Mouse (Mus musculus): ENCODE measurements around the gene Cd2.

The Cd2 gene

DNA sequence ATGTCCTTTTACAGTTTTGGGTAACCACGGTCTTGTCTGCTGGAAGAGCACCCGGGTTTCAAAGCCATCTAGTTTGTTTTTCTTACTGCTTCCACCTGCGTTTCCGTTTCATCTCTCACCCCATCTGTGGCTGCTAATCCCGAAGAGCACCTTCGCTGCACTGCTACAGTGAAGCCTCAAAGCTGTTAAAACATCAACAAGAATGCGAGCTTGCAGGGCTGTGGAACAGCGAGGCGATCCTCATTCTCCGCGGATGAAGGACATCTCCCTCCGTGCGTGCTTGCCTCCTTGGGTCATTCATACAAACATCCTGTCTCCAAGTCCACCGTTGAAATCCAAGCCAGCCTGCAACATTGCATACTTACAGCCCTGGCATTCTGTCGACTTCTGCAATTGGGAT, 51.5 kb downstream of the Cd2 start:
- no peak for DNase-seq (ENCODE audit: low read depth, low spot score)
- Histone ChIP-seq H3K36me3 (ENCODE audit: control insufficient read depth, insufficient read depth, low read length, poor library complexity, severe bottlenecking) (no peaks in the 10 kb centered on the region), H3K27me3 (ENCODE audit: control insufficient read depth, insufficient read depth, low read length, poor library complexity, severe bottlenecking) (no peaks in the 10 kb centered on the region)

DNA sequence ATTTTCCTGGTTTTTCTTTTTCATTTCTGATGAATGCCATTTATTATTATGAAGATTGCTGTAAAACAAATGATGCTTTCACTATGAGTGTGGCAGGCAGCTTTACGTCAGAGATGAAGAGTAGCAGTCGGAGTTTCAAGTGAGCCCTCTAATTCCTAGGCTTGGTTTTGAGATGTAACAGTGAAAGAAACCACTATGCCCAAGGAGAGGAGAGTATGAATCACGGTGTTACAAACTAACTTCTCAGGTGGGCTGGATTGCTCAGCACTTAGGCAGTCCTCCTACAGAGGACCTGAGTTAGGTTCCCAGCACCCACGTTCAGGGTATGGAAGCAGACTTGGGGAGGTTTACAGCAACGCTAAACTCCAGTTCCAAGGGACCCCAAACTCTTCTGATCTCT, 52.4 kb downstream of the Cd2 start:
- no peak for DNase-seq (ENCODE audit: low read depth, low spot score)
- H3K36me3 ChIP-seq (ENCODE audit: control insufficient read depth, insufficient read depth, low read length, poor library complexity, severe bottlenecking) = no peaks in the 10 kb centered on the region
- no peaks in the 10 kb centered on the region for H3K27me3 ChIP-seq (ENCODE audit: control insufficient read depth, insufficient read depth, low read length, poor library complexity, severe bottlenecking)

DNA sequence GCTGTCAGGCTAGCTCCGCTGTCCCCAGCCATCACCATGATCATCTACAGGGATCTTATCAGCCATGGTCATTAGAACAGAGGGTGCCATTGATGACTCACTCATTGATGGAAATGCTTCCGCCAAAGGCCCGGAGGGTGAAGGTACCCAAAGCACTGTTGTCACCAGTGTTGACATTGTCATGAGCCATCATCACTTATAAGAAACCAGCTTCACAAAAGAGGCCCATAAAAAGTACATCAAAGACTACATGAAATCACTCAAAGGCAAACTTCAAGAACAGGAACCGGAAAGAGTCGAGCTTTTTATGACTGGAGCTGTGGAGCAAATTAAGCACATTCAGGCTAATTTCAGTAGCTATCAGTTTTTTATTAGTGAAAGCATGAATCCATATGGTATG, 54.3 kb downstream of the Cd2 start:
- no peak for DNase-seq (ENCODE audit: low read depth, low spot score)
- Histone ChIP-seq H3K36me3 (ENCODE audit: control insufficient read depth, insufficient read depth, low read length, poor library complexity, severe bottlenecking) (no peaks in the 10 kb centered on the region), H3K27me3 (ENCODE audit: control insufficient read depth, insufficient read depth, low read length, poor library complexity, severe bottlenecking) (no peaks in the 10 kb centered on the region)

DNA sequence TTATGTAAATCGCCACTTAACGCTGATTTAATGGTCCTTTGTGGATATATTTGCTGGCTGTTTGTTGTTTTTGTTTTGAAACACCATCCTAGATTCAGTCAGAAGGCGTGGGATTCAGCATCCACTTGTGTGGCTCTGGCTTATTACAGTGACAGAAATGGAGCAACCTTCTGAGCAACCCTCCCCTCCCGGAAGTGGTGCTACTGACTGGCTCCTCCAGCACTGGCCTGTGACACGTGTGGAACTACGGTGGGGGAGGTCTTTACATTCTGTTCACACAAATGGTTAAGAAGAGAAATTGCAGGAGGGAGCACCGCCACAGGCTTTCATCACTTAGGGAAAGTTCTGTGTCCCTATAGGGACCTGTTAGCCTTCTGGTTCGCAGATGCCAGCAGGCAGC, 55.2 kb downstream of the Cd2 start:
- H3K27me3 ChIP-seq (ENCODE audit: control insufficient read depth, insufficient read depth, low read length, poor library complexity, severe bottlenecking) = no peaks in the 10 kb centered on the region

DNA sequence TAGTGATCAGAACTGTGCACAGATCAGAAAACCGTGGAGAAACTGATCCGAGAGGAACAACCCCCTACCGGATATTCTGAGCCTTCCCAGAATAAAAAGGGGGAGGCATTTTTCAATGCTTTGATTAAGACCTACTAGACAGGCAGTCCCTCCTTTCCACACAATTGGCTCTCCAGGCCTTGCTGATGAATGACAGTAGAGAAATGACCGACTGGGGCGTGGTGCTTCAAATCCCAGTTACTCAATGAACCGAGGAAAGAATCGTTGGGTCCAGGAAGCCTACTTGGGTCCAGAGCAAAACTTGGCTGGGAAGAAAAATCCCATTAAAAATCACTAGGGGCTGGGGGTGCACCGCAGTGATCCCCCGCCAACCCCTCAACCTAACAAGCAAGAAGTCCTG, 57.5 kb downstream of the Cd2 start:
- H3K27me3 ChIP-seq (ENCODE audit: control insufficient read depth, insufficient read depth, low read length, poor library complexity, severe bottlenecking) = no peaks in the 10 kb centered on the region
- H3K36me3 ChIP-seq (ENCODE audit: control insufficient read depth, insufficient read depth, low read length, poor library complexity, severe bottlenecking) = no peaks in the 10 kb centered on the region
- DNase-seq (ENCODE audit: low read depth, low spot score) = no peak

More for the DNA sequence above, 55.2 kb downstream of the Cd2 start:
- no peaks in the 10 kb centered on the region for H3K36me3 ChIP-seq (ENCODE audit: control insufficient read depth, insufficient read depth, low read length, poor library complexity, severe bottlenecking)
- DNase-seq (ENCODE audit: low read depth, low spot score) = no peak

DNA sequence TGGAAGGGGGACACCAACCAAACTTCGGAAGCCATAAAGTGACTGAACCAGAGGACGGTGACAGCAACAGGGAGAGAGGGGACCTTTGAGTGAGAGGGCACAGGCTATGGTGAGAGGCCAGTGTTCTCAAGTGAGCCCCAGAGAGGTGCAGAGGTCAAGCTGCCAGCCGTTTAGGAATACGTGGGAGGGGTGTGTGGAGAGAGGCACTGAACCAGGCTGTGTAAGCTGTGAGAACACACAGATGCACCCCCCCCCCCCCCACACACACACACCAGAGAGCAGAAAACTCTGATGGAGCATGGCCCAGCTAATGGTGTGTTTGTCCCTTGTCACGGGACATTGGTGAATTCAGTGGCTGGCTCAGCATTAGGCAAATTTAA, 58.2 kb downstream of the Cd2 start:
- no peak for DNase-seq (ENCODE audit: low read depth, low spot score)
- Histone ChIP-seq H3K36me3 (ENCODE audit: control insufficient read depth, insufficient read depth, low read length, poor library complexity, severe bottlenecking) (no peaks in the 10 kb centered on the region), H3K27me3 (ENCODE audit: control insufficient read depth, insufficient read depth, low read length, poor library complexity, severe bottlenecking) (no peaks in the 10 kb centered on the region)

DNA sequence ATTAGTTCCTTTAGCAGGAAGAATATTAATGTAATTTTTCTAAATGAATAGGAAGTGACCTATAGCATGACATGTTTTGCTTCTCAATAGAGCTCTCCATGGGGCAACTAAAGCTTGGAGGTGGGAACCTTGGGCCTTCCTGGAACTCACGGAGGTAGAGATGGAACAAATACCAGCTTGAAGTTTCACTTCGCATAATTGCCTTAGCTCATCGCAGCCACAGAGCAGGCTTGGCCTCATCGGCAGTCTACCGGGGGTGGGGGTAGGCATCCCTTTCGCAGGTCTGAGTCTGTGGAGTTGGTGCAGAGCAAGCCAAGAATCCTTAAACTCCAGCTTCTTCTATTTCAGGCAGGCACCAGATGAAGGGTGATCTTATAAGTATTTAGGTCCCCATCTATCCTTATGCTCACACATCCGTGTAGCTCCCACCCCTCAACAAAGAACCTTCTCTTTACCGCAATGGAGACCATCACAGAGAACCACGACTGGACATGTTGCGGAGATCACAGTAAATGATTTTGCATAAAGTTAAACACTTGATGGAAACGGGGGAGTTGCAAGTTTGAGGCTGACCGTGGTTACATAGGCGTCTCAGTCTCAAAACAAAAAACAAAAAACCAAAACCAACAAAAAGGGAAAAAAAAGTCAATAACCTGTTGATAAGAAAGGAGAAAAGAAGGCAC, 58.7 kb downstream of the Cd2 start:
- Histone ChIP-seq H3K36me3 (ENCODE audit: control insufficient read depth, insufficient read depth, low read length, poor library complexity, severe bottlenecking) (no peaks in the 10 kb centered on the region), H3K27me3 (ENCODE audit: control insufficient read depth, insufficient read depth, low read length, poor library complexity, severe bottlenecking) (no peaks in the 10 kb centered on the region)
- peak; percentile 52 for DNase-seq (ENCODE audit: low read depth, low spot score)

DNA sequence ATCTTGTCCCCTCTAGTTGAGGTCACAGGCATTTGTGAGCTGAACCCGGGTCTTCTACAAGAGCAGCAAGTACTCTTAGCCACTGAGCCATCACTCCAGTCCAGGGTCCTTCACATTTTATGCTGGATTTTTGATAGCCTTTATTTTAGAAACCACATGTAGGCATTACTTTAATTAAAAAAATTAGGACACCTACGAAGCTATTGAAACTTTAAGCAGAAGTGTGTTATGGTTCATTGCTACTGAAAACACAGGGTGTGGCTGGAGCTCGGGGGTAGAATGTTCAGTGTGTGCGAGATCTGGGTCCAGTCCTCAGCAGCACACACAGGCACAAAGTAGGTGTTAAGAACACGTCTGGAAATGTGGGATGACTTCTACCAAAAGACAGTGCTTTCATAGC, 59.7 kb downstream of the Cd2 start:
- DNase-seq (ENCODE audit: low read depth, low spot score) = peak; percentile 55
- no peaks in the 10 kb centered on the region for H3K36me3 ChIP-seq (ENCODE audit: control insufficient read depth, insufficient read depth, low read length, poor library complexity, severe bottlenecking)
- H3K27me3 ChIP-seq (ENCODE audit: control insufficient read depth, insufficient read depth, low read length, poor library complexity, severe bottlenecking) = no peaks in the 10 kb centered on the region

Data from splenic B cell, adult 2 months (primary cell).